Mouse (Mus musculus) intestine, postnatal 0 days (tissue): ENCODE results near the gene Cntn4. TPM values are rescaled to one million over a fixed set of nuclear protein-coding genes. Genes with fewer than 3 reads are reported as not detected.

Experiments
- ATAC-seq: fragments of 200-750 bp; cut with Nextera tagmentation; 2 replicates; pipeline ENCODE4 v1.8.0; 2017; ENCODE audit warnings: mild to moderate bottlenecking, moderate TSS enrichment, moderate library complexity
- H3K27ac ChIP-seq: fragments of 300-500 bp; sonication (generic); 2 replicates; pipeline ENCODE4 v1.5.1; 2014; ENCODE audit warnings: mild to moderate bottlenecking, low read depth, low read length, moderate library complexity
- H3K27me3 ChIP-seq: fragments of 300-500 bp; sonication (generic); replicated peaks from 2 replicates; pipeline ENCODE4 v1.6.1; 2014; ENCODE audit warnings: low read length, mixed read lengths; ENCODE audit not compliant: control insufficient read depth, insufficient read depth
- H3K36me3 ChIP-seq: fragments of 300-500 bp; sonication (generic); 2 replicates; pipeline ENCODE4 v1.6.1; 2014; ENCODE audit warnings: mild to moderate bottlenecking, moderate library complexity; ENCODE audit not compliant: control insufficient read depth, insufficient read depth
- H3K4me1 ChIP-seq: fragments of 300-500 bp; sonication (generic); replicated peaks from 2 replicates; pipeline ENCODE4 v1.6.1; 2014; ENCODE audit warnings: antibody characterized with exemption, low read length, mixed read lengths; ENCODE audit not compliant: control insufficient read depth, insufficient read depth
- H3K4me2 ChIP-seq: fragments of 300-500 bp; sonication (generic); replicated peaks from 2 replicates; pipeline ENCODE4 v1.6.1; 2014; ENCODE audit warnings: low read depth, mild to moderate bottlenecking, moderate library complexity
- H3K4me3 ChIP-seq: fragments of 300-500 bp; sonication (generic); 2 replicates; pipeline ENCODE4 v1.5.1; 2014; ENCODE audit warnings: low read depth, low read length
- H3K9ac ChIP-seq: fragments of 300-500 bp; sonication (generic); 2 replicates; pipeline ENCODE4 v1.6.1; 2014; ENCODE audit warnings: mild to moderate bottlenecking, low read depth, low read length
- H3K9me3 ChIP-seq: fragments of 300-500 bp; sonication (generic); 2 replicates; pipeline ENCODE4 v1.6.1; 2016; ENCODE audit warnings: mixed run types; ENCODE audit not compliant: control insufficient read depth
- CTCF ChIP-seq: sonication (generic); IDR thresholded peaks from 2 replicates; pipeline ENCODE4 v1.5.1; 2016; ENCODE audit warnings: low read depth, mild to moderate bottlenecking, control low read depth, antibody characterized with exemption, moderate library complexity
- WGBS: fragments of 180-500 bp; shearing (Covaris S2); extraction: QIAGEN DNeasy Blood & Tissue Kit; methylation state at CpG from one replicate; pipeline ENCODE4 v1.1.7; 2014; 5-methylcytosine and 5-hydroxymethylcytosine counted together
- polyA plus RNA-seq: library from polyadenylated mRNA; unstranded; fragments of >200 nt; fragmentation: Nextera tagmentation; extraction: Ambion mirVana; gene quantifications from 2 replicates; pipeline ENCODE4 v1.2.1, GENCODE M21; 2015

Gene Cntn4
- polyA plus RNA-seq, 1 experiment from 2014 or later, result 0.08 TPM

- no peak overlapping the region for H3K4me2 ChIP-seq
- H3K4me1 ChIP-seq, result no peaks in the 10 kb centered on the region
- no peaks in the 10 kb centered on the region for H3K27me3 ChIP-seq
- no peaks in the 10 kb centered on the region for H3K36me3 ChIP-seq
- peak; percentile 76 for TF ChIP-seq CTCF
- no peaks in the 10 kb centered on the region for H3K9me3 ChIP-seq
- 26% methylated on average over 5 of the region's 5 CpGs for WGBS
- H3K27ac ChIP-seq, result no peak overlapping the region
- no peak overlapping the region for H3K4me3 ChIP-seq
- ATAC-seq, result no peak
- no peak overlapping the region for H3K9ac ChIP-seq
These were observed 968.2 kb downstream of the Cntn4 start for GRCm38 (mm10) chr6:106645496-106646211.

GRCm38 (mm10) chr6:106646945-106647344 is 969.5 kb downstream of the Cntn4 start:
- Histone ChIP-seq H3K4me2 (no peak overlapping the region), H3K27me3 (no peaks in the 10 kb centered on the region), H3K9ac (no peak overlapping the region), H3K9me3 (no peaks in the 10 kb centered on the region), H3K4me3 (no peak overlapping the region), H3K4me1 (no peaks in the 10 kb centered on the region), H3K36me3 (no peaks in the 10 kb centered on the region), H3K27ac (no peak overlapping the region)
- 19% methylated on average over 4 of the region's 4 CpGs for WGBS
- TF ChIP-seq CTCF, result no peak
- no peak for ATAC-seq

- H3K9me3 ChIP-seq, result no peaks in the 10 kb centered on the region
- no peak overlapping the region for H3K9ac ChIP-seq
- H3K4me1 ChIP-seq, result no peaks in the 10 kb centered on the region
- no peaks in the 10 kb centered on the region for H3K36me3 ChIP-seq
- no peaks in the 10 kb centered on the region for H3K27me3 ChIP-seq
- H3K4me2 ChIP-seq, result no peak overlapping the region
- no peak overlapping the region for H3K27ac ChIP-seq
- no peak for ATAC-seq
- H3K4me3 ChIP-seq, result no peak overlapping the region
- 41% methylated on average over 6 of the region's 6 CpGs for WGBS
- TF ChIP-seq CTCF, result peak; percentile 64
These were observed 986.6 kb downstream of the Cntn4 start for GRCm38 (mm10) chr6:106663780-106664651.

GRCm38 (mm10) chr6:106675581-106675980 is 998.1 kb downstream of the Cntn4 start:
- Histone ChIP-seq H3K4me1 (no peaks in the 10 kb centered on the region), H3K27ac (no peak overlapping the region), H3K4me3 (no peak overlapping the region), H3K9me3 (no peaks in the 10 kb centered on the region), H3K27me3 (no peaks in the 10 kb centered on the region), H3K36me3 (no peaks in the 10 kb centered on the region), H3K4me2 (no peak overlapping the region), H3K9ac (no peak overlapping the region)
- TF ChIP-seq CTCF, result no peak
- no peak for ATAC-seq
- 86% methylated on average over 8 of the region's 8 CpGs for WGBS

- Histone ChIP-seq H3K4me1 (no peaks in the 10 kb centered on the region), H3K36me3 (no peaks in the 10 kb centered on the region), H3K9ac (no peak overlapping the region), H3K4me2 (no peak overlapping the region), H3K9me3 (no peaks in the 10 kb centered on the region), H3K27me3 (no peaks in the 10 kb centered on the region), H3K27ac (no peak overlapping the region), H3K4me3 (no peak overlapping the region)
- WGBS, result 55% methylated on average over 3 of the region's 3 CpGs
- ATAC-seq, result no peak
- TF ChIP-seq CTCF, result no peak
These were observed 1024.5 kb downstream of the Cntn4 start for GRCm38 (mm10) chr6:106701931-106702330.

GRCm38 (mm10) chr6:106705506-106706035 is 1028.1 kb downstream of the Cntn4 start:
- Histone ChIP-seq H3K27me3 (no peaks in the 10 kb centered on the region), H3K9ac (no peak overlapping the region), H3K36me3 (no peaks in the 10 kb centered on the region), H3K4me2 (no peak overlapping the region), H3K4me3 (no peak overlapping the region), H3K9me3 (no peaks in the 10 kb centered on the region), H3K27ac (no peak overlapping the region), H3K4me1 (no peaks in the 10 kb centered on the region)
- ATAC-seq, result no peak
- 43% methylated on average over 3 of the region's 3 CpGs for WGBS
- TF ChIP-seq CTCF, result no peak
